Mouse (Mus musculus): ENCODE measurements at regions not wholly inside any gene's neighbourhood (a gene's known extent, or its start where the extent isn't known, plus 50 kb on each side); places are given as distances from the start of the nearest gene placed in this dataset.

DNA sequence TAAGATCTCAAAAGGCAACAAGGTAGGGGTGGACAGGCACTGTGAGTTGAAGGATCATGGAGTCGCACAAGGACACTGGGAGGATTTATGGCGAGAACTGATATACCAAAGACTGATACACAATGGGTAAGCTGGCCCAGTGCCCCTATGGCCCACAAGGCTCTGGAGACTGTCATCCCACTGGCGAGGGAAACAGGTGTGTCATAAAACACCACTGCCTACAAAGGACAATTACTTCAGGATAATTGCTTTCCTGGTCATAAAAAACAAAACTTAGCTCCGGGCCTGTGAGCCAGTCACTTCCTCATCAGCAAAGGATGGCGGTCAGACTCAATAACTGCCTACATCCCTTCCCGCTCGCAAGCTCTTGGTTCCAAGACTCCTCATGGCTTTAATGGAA lies 105.3 kb upstream of the Zfp703 start:
- TF ChIP-seq CEBPB (IDR thresholded peaks at IDR 0.05; ENCODE audit: low read depth): no peak
- TF ChIP-seq CTCF (IDR thresholded peaks at IDR 0.05; ENCODE audit: control insufficient read depth, insufficient read depth, insufficient read length): no peak
- peak; percentile 62 for TF ChIP-seq MYOD1 (IDR thresholded peaks at IDR 0.05; ENCODE audit: control insufficient read depth, insufficient read length, low read depth)
- TF ChIP-seq USF1 (IDR thresholded peaks at IDR 0.05; ENCODE audit: low read depth): no peak
- TF ChIP-seq MAX (IDR thresholded peaks at IDR 0.05): no peak
- TF ChIP-seq MYOG (IDR thresholded peaks at IDR 0.05; ENCODE audit: control insufficient read depth, extremely low read depth, insufficient read length): no peak

Measured in C2C12 (cell line).